Mouse (Mus musculus): ENCODE measurements at regions not wholly inside any gene's neighbourhood (a gene's known extent, or its start where the extent isn't known, plus 50 kb on each side); places are given as distances from the start of the nearest gene placed in this dataset.
A peak's percentile ranks its signal among the peaks of the same experiment; 100 is the strongest.

DNA sequence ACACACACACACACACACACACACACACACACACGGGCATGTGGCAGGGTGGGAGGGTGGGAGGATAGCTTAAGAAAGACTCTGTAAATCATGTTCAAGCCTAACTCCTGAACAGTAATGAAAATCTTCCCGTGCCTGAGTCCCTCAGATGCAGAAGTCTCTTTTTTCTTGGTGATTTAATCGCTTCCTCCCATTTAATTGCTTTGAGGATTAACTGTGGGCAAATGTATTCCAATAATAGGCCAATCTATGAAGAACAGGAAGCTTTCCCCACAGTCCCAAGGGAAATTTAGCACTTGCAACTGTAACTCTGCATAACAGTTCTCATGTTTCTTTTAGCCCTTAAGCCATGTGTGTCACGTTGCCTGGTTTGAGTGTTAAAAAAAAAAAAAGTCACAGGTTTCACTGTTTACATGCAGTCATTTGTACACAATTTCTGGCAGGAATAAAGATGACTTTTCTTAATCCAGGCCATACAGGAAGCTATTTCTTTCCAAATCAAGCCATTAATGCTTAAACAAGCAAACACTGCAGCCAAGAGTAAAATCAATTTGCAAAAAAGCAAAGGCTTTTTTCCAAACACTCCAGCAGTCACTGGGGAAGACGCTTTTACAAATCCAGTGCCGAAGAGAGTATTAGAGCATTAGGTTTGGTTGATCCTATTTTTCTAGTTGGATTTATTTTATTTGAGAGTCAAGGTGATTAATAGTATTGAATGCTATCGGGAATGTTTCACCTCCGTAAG, 370.8 kb upstream of the Atp2b1 start:
- H3K36me3 ChIP-seq (replicated peaks; ENCODE audit: control insufficient read depth, insufficient read depth), result no peaks in the 10 kb centered on the region
- 0 out of 2 replicates have a peak overlapping the region, but pooled peaks have one; percentile 6 for H3K4me2 ChIP-seq (replicated peaks)
- no peak overlapping the region for H3K9ac ChIP-seq
- H3K27me3 ChIP-seq (ENCODE audit: control insufficient read depth, insufficient read depth, low read length), result no peaks in the 10 kb centered on the region
- DNase-seq (ENCODE audit: low spot score) (peak; percentile 53), ATAC-seq (ENCODE audit: low FRiP score) (peak; percentile 83)
- 0 out of 2 replicates have a peak, but pooled peaks cover 5% of the 10 kb centered on the region for H3K4me1 ChIP-seq (replicated peaks; ENCODE audit: control insufficient read depth, insufficient read depth, low read length)
- H3K4me3 ChIP-seq (replicated peaks; ENCODE audit: low read length), result no peak overlapping the region
- WGBS, result 30% methylated on average over 8 of the region's 8 CpGs
- H3K9me3 ChIP-seq (ENCODE audit: control insufficient read depth, low read length), result no peaks in the 10 kb centered on the region
- peak overlapping the region; percentile 6; the same call in 1 of the 2 replicates for H3K27ac ChIP-seq

DNA sequence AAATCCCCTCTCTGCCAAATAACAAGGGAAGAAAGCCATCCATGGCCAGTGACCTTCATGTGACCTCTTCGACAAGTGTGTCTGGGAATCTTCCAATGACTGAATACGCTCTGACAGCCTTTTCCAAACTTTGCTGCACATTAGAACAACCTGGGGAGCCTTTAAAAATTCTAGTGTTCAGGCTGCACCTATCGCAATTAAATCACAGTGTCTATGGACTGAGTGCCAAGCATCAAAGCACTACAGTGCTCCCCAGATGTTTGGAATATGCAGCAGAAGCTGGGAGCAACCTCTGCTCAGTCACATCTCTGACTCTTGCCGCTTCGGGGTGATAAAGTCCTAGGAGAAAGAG, 370.2 kb upstream of the Atp2b1 start:
- no peaks in the 10 kb centered on the region for H3K9me3 ChIP-seq (ENCODE audit: control insufficient read depth, low read length)
- peak overlapping the region; percentile 6; the same call in 1 of the 2 replicates for H3K27ac ChIP-seq
- DNase-seq (ENCODE audit: low spot score) (no peak), ATAC-seq (ENCODE audit: low FRiP score) (no peak)
- H3K9ac ChIP-seq, result no peak overlapping the region
- 0 out of 2 replicates have a peak overlapping the region, but pooled peaks have one; percentile 6 for H3K4me2 ChIP-seq (replicated peaks)
- H3K4me3 ChIP-seq (replicated peaks; ENCODE audit: low read length), result no peak overlapping the region
- H3K27me3 ChIP-seq (ENCODE audit: control insufficient read depth, insufficient read depth, low read length), result no peaks in the 10 kb centered on the region
- 0 out of 2 replicates have a peak, but pooled peaks cover 5% of the 10 kb centered on the region for H3K4me1 ChIP-seq (replicated peaks; ENCODE audit: control insufficient read depth, insufficient read depth, low read length)
- WGBS, result 56% methylated on average over 5 of the region's 5 CpGs
- no peaks in the 10 kb centered on the region for H3K36me3 ChIP-seq (replicated peaks; ENCODE audit: control insufficient read depth, insufficient read depth)

DNA sequence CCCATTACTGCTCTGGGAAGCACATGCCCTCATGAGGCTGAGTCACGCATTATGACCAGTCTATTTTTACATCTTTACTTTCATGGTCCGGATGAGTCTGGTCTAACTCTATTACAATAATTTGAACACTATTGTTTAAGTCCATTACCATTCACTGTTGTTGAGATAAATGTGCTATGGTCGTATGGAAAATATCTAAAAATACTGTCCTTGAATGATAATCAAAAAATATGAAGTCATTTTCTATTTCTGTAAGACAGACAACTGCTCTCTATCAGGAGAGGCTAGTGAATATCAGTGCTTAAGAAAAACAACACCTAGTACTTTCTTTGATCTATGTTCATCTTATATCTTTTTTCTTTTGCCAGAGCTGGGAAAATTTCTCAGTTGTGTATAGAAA, 359.6 kb upstream of the Atp2b1 start:
- no peak overlapping the region for H3K4me2 ChIP-seq (replicated peaks)
- no peak for ATAC-seq (ENCODE audit: low FRiP score)
- WGBS, result 93% methylated on average over 3 of the region's 3 CpGs
- H3K36me3 ChIP-seq (replicated peaks; ENCODE audit: control insufficient read depth, insufficient read depth), result no peaks in the 10 kb centered on the region
- no peaks in the 10 kb centered on the region for H3K9me3 ChIP-seq (ENCODE audit: control insufficient read depth, low read length)
- no peak overlapping the region for H3K27ac ChIP-seq
- no peak overlapping the region for H3K9ac ChIP-seq
- H3K27me3 ChIP-seq (ENCODE audit: control insufficient read depth, insufficient read depth, low read length), result no peaks in the 10 kb centered on the region
- H3K4me1 ChIP-seq (replicated peaks; ENCODE audit: control insufficient read depth, insufficient read depth, low read length), result no peaks in the 10 kb centered on the region
- H3K4me3 ChIP-seq (replicated peaks; ENCODE audit: low read length), result no peak overlapping the region
- DNase-seq (ENCODE audit: low spot score), result no peak

DNA sequence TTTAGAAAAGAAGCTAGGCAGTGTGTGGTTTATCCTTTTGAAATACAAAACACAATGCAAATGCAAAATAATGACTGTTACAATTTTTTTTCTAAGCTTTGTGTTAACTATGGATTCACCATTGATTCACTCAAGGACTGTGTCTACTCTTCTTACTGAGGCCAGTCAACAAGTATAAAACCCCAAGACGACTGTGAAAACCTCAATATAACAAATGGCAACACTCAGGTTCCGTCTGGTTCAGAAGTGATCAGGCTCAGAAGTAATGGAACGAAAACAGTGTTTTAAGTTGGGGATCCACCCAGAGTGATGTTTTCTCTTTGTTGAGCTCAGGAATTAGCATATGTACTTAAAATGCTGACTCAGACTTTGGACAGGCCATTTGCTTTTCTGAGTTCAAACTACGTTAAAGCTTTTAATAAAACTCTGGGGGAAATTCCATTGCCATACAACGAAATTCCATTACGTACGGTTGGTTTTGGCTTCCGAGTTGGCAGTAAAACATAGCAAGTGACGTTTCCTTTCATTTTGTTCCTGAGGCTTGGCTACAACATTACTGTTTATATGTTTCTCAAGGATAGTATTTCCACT, 356.6 kb upstream of the Atp2b1 start:
- Histone ChIP-seq H3K9ac (no peak overlapping the region), H3K4me2 (replicated peaks) (no peak overlapping the region), H3K27me3 (ENCODE audit: control insufficient read depth, insufficient read depth, low read length) (no peaks in the 10 kb centered on the region), H3K27ac (no peak overlapping the region), H3K9me3 (ENCODE audit: control insufficient read depth, low read length) (no peaks in the 10 kb centered on the region), H3K4me3 (replicated peaks; ENCODE audit: low read length) (no peak overlapping the region), H3K4me1 (replicated peaks; ENCODE audit: control insufficient read depth, insufficient read depth, low read length) (no peaks in the 10 kb centered on the region), H3K36me3 (replicated peaks; ENCODE audit: control insufficient read depth, insufficient read depth) (no peaks in the 10 kb centered on the region)
- DNase-seq (ENCODE audit: low spot score), result no peak
- 88% methylated on average over 9 of the region's 9 CpGs for WGBS
- no peak for ATAC-seq (ENCODE audit: low FRiP score)

DNA sequence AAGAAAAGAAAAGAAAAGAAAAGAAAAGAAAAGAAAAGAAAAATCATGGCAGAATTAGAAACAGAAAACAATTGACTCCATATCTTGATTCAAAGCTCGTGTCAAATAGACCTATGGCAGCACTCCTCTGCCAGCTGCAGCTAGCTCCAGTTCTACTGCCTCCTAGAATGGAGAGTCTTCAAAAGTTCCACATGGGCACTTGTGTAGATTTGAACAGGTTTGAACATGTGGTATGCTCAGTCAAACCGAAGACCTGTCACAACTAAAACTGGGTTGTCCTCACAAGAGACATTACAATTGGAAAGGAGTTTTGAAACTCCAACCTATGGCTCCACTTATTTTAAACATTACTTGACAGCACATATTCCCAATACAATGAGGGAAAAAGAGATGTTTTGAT, 355.6 kb upstream of the Atp2b1 start:
- H3K4me1 ChIP-seq (replicated peaks; ENCODE audit: control insufficient read depth, insufficient read depth, low read length), result no peaks in the 10 kb centered on the region
- DNase-seq (ENCODE audit: low spot score), result no peak
- H3K9me3 ChIP-seq (ENCODE audit: control insufficient read depth, low read length), result no peaks in the 10 kb centered on the region
- H3K27me3 ChIP-seq (ENCODE audit: control insufficient read depth, insufficient read depth, low read length), result no peaks in the 10 kb centered on the region
- no peak overlapping the region for H3K9ac ChIP-seq
- no peak overlapping the region for H3K4me3 ChIP-seq (replicated peaks; ENCODE audit: low read length)
- no peaks in the 10 kb centered on the region for H3K36me3 ChIP-seq (replicated peaks; ENCODE audit: control insufficient read depth, insufficient read depth)
- WGBS, result 84% methylated on average over 2 of the region's 2 CpGs
- ATAC-seq (ENCODE audit: low FRiP score), result no peak
- no peak overlapping the region for H3K27ac ChIP-seq
- no peak overlapping the region for H3K4me2 ChIP-seq (replicated peaks)

DNA sequence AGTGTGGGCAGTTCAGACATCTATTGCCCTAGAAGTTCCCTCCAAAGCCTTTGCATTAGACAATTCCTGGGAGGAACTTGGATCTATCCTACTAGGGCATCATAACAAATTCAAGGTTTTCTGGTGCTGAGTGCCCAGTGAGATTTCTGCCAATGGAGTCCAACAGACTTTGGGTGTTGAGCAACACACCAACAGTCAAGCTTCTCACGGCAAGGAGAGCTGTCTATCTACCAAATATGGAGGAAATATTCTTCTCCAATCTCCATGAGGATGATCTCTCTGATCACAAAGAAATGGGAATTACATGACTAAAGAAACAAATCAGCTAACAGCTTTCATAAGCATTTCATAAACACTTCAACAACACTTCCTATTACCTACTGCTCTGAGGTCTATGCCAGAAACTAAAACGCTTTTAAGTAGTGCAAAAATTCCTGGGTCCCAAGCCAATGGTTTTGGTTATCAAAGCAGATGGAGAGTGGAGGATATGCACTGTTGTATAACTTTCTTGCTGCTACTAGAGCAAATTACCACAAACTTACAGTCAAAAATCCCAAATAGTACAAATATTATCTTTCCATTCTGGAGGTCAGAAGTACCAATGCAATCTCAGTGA, 351.8 kb upstream of the Atp2b1 start:
- WGBS, result 93% methylated on average over 2 of the region's 2 CpGs
- Histone ChIP-seq H3K27me3 (ENCODE audit: control insufficient read depth, insufficient read depth, low read length) (no peaks in the 10 kb centered on the region), H3K27ac (no peak overlapping the region), H3K36me3 (replicated peaks; ENCODE audit: control insufficient read depth, insufficient read depth) (no peaks in the 10 kb centered on the region), H3K4me3 (replicated peaks; ENCODE audit: low read length) (no peak overlapping the region), H3K9ac (no peak overlapping the region), H3K9me3 (ENCODE audit: control insufficient read depth, low read length) (no peaks in the 10 kb centered on the region), H3K4me1 (replicated peaks; ENCODE audit: control insufficient read depth, insufficient read depth, low read length) (no peaks in the 10 kb centered on the region), H3K4me2 (replicated peaks) (no peak overlapping the region)
- no peak for ATAC-seq (ENCODE audit: low FRiP score)
- DNase-seq (ENCODE audit: low spot score), result no peak

DNA sequence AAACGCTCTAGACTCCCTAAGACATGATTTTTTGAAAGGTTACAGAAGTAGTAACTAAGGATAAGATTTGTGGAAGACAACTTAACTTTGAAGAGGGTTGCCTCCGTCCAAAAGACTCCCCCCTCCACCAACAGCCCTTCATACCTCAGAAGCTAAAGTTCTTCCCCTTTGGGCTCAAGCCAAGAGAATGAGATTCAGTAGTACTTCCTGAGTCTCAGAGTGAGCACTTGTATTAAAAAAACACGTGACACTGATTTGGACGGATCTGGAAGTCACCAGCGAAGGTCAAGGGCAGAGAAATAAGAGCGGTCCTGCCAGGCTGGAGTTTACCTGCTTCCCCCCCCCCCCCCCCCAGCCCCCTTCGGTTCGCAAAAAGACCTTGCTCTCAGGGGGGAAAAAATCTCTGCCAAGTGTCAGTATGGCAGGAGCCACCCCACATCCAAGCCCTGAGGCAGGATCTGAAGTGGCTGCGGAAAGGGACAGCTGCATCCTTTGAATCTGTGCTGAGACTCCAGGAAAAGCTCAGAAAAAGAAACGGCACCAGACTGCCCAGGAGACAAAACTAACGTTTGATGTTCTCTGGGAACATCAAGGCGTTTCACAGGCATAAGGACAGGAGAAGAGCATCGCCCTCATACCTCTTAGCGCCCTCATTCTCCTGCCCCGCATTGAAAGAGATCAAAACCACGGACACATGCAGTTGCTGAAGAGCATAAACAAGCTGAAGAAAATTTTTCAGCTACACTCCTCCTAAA, 341.2 kb upstream of the Atp2b1 start:
- no peak overlapping the region for H3K4me3 ChIP-seq (replicated peaks; ENCODE audit: low read length)
- H3K4me2 ChIP-seq (replicated peaks), result no peak overlapping the region
- no peaks in the 10 kb centered on the region for H3K4me1 ChIP-seq (replicated peaks; ENCODE audit: control insufficient read depth, insufficient read depth, low read length)
- DNase-seq (ENCODE audit: low spot score) (no peak), ATAC-seq (ENCODE audit: low FRiP score) (no peak)
- WGBS, result 71% methylated on average over 15 of the region's 16 CpGs
- no peak overlapping the region for H3K9ac ChIP-seq
- no peak overlapping the region for H3K27ac ChIP-seq
- no peaks in the 10 kb centered on the region for H3K9me3 ChIP-seq (ENCODE audit: control insufficient read depth, low read length)
- H3K27me3 ChIP-seq (ENCODE audit: control insufficient read depth, insufficient read depth, low read length), result no peaks in the 10 kb centered on the region
- no peaks in the 10 kb centered on the region for H3K36me3 ChIP-seq (replicated peaks; ENCODE audit: control insufficient read depth, insufficient read depth)

DNA sequence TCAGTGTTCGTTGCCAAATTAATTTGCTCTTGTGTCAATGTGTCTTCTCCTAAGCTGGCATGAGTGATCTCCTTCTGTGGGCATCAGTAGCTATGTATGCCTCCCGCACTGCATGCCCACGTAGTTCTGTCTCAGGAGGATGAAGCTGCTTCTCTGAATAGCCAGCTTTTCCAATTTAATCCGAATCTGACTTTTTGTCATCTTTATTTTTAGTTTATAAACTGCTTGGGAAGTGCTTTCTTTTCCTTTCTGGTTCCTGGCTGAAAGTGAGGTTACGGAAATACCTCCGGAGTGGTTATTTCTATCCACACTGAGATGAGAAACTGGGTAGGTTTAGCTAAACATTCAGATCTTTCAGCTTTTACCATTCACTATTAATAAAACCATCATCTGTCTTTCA, 337.2 kb upstream of the Atp2b1 start:
- no peaks in the 10 kb centered on the region for H3K27me3 ChIP-seq (ENCODE audit: control insufficient read depth, insufficient read depth, low read length)
- H3K4me1 ChIP-seq (replicated peaks; ENCODE audit: control insufficient read depth, insufficient read depth, low read length), result no peaks in the 10 kb centered on the region
- DNase-seq (ENCODE audit: low spot score), result no peak
- H3K4me2 ChIP-seq (replicated peaks), result no peak overlapping the region
- 89% methylated on average over 6 of the region's 6 CpGs for WGBS
- H3K36me3 ChIP-seq (replicated peaks; ENCODE audit: control insufficient read depth, insufficient read depth), result no peaks in the 10 kb centered on the region
- no peaks in the 10 kb centered on the region for H3K9me3 ChIP-seq (ENCODE audit: control insufficient read depth, low read length)
- H3K9ac ChIP-seq, result no peak overlapping the region
- no peak overlapping the region for H3K4me3 ChIP-seq (replicated peaks; ENCODE audit: low read length)
- ATAC-seq (ENCODE audit: low FRiP score), result no peak
- no peak overlapping the region for H3K27ac ChIP-seq

DNA sequence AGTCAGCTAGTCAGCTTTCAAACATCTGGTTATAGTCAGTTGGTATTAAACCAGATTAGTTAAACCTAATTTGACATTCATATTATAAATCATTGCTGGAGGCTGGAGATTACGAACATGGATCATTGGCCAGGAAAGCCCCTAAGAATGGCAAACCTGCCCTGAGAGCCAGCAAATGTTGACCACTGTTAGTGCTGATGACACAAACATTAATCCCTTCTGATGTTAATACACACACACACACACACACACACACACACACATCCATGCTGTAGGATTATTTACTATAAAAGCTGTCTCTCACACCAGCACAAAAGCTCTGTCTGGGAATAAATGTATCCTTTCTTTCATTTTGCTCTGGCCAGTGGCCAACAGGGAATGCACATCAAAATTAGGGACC, 329.4 kb upstream of the Atp2b1 start:
- Histone ChIP-seq H3K36me3 (replicated peaks; ENCODE audit: control insufficient read depth, insufficient read depth) (no peaks in the 10 kb centered on the region), H3K9ac (no peak overlapping the region), H3K27me3 (ENCODE audit: control insufficient read depth, insufficient read depth, low read length) (no peaks in the 10 kb centered on the region), H3K4me3 (replicated peaks; ENCODE audit: low read length) (no peak overlapping the region), H3K27ac (no peak overlapping the region), H3K4me1 (replicated peaks; ENCODE audit: control insufficient read depth, insufficient read depth, low read length) (no peaks in the 10 kb centered on the region), H3K9me3 (ENCODE audit: control insufficient read depth, low read length) (no peaks in the 10 kb centered on the region), H3K4me2 (replicated peaks) (no peak overlapping the region)
- ATAC-seq (ENCODE audit: low FRiP score) (no peak), DNase-seq (ENCODE audit: low spot score) (no peak)
- 56% methylated on average over 1 of the region's 1 CpGs for WGBS
